Mouse (Mus musculus): ENCODE measurements around the gene Rasa3.
A peak's percentile ranks its signal among the peaks of the same experiment; 100 is the strongest.

The Rasa3 gene

DNA sequence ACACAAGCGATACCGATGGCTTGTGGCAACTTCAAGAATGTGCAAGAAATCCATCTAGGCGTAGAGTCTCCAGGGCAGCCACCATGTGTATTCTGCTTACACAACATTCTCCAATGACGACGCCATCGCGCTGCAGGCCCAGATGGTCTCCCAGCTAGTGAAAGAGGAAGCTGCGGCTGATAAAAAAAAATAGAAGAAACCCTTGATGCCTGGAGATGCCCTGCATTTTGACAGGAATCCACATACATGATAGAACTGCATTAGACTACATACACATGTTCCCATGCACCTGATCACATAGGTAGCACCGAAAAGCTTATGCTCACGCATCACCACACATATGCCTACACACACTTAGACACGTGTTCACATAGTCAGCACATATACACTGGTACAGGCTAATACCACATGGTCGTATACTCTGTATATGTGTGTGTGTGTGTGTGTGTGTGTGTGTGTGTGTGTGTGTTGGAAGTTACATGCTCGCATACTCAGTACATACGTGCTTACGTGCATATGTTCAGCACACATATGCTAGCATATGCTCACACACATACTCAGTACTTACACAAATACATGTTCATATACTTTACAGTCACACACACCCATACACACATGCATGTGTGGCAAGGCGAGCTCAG, 8.4 kb upstream of the Rasa3 start:
- DNase-seq (ENCODE audit: low read depth, low spot score), result no peak

DNA sequence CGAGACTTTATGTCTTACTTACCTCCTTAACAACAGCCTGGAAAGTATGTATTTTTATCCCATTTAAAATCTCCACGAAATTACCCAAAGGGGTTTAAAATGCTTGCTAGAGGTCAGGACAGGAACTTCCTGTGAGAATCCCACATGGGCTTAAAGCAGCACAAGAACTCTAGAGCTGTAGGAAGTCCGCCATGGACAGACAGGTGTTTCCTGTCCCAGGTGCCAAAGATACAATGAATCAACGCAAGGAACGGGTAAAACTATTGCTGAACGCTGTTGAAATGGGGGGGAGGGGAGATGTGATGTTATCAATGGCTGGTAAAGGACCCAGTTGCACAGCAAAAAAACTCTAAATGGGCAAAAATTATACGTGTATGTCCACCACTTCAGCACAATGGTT, 6.7 kb upstream of the Rasa3 start:
- peak; percentile 26 for DNase-seq (ENCODE audit: low read depth, low spot score)

DNA sequence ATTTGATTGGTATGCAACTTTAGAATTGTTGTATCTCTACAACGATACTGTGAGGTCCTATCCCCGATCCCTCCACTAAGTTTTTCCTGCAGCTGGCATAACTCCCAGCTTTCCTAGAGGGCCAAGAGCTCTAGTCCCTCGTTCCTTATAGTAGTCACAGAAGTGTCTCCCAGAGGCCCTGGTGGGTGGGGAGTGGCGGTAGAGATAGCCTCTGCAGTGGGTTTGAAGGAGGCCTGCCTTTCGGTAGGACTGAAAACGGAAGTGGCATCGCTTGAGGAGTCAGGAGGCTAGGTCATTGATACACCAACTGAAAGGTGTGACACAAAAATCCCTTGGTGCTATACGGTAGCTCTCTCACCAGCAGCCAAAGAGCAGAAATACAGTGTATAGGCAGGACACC, 779 bp upstream of the Rasa3 start:
- no peak for DNase-seq (ENCODE audit: low read depth, low spot score)

DNA sequence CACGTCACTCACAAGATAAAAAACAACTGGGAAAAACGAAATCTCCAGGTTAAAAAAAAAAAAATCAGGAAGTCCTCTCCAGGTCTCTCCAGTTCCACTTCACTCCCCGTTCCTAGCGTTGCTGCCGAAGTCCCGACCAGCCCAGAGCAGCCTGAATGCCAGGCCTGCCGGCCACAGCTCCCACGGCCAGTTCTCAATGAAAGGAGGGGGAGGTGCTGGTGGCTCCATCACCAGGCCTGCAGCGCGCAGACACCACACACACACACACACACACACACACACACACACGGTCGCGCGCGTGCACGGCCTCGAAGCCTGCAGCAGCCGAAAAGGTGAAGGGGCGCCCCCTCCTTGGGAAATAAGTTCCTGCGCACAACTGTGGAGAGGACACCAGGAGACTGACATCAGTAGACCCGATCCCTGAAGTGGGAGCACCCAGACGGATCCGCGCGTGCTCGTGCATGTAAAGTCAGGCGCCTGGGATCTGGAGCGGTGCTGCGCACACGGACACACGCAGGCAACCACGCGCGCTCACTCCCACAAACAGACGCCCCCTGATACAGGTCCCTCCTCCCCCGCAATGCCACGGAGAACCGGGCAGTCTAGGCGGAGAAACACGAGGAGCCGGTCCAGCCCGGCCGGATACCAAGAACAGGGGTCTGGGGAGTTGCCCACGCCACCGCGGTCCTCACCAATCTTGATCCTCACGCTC, 546 bp downstream of the Rasa3 start:
- peak; percentile 43 for DNase-seq (ENCODE audit: low read depth, low spot score)

DNA sequence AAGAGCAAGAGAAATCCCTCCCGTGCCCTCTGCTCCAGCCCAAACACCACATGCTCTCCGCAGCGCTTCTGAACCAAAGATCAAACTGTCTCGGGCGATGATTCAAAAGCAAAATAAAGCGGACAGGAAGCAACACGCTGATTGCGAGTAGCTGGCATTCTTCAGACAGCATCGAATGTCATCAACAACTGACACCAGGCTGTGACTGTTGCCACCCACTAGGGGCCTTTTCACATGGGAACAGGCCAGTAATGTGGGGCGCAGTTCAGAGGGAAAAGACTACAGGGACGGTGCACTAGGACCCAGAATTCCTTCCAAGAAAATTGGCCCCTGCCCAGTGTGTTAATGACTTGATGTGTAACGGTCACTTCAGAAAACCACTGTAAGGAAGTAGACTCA, 1.1 kb downstream of the Rasa3 start:
- peak; percentile 30 for DNase-seq (ENCODE audit: low read depth, low spot score)

DNA sequence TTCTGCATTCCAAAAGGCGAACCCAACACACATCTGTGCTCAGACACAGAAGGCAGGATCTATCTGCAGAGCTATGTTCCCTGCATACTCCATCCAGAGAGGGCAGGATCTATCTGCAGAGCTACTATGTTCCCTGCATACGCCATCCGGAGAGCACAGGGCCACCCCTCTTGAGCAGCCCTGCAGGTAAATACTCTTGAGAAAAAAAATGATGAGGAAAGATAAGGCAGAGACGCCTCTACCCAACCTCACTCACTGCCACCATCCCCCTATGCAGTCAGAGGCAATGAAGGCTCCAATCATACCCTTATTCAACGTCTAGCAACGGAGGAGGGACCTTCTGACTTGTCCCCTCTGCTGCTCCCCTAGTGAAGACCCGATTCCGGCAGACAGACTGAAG, 1.9 kb downstream of the Rasa3 start:
- DNase-seq (ENCODE audit: low read depth, low spot score), result no peak

DNA sequence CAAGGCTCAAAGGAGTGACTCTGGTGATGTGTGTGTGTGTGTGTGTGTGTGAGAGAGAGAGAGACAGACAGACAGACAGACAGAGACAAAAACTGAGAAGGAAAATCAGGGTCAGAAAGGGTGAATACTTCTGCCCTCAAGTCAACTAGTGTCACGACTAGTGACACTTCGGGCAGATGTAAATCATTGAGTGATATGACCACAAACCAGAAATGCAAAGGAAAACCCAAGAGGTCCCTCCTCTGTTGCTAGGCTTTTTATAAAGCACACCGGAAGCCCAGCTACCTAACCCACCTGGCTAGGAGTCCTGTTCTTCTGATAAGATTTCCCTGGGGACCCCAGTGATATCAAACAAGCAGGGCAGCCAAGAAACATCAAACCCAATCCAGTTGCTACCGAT, 2.3 kb downstream of the Rasa3 start:
- DNase-seq (ENCODE audit: low read depth, low spot score), result no peak

DNA sequence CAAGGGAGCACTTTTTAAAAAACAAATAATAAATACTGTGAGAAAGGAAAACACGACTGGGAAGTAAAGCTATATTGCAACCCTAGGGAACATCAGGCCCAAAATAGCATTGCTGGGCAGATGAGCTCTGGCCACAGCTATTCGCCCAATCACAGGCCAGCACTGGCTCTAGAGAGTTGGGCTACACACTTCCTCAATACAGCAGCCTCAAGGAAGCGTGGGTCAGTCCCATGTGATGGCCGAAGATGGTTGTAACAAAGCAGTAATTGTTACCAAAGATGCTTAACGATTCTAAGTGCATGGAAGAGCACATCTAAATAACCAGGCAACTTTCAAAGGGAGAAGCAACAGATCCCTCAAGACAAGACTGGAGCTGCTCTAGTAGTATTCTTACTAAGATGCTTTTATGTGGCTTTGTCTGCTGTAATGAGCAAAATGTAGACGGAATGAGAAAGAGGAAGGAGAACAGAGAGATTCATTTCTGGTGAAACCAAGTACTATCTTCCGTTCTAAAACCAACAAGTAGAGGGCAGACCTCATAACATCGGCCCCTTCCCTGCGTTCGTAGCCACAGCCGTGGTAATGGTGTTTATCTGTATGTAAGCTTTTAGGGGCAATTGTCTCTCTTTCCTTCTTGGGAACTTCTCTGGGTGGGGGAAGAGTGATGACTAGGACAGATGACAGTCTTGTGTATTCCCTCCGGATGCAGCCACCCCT, 3.0 kb downstream of the Rasa3 start:
- DNase-seq (ENCODE audit: low read depth, low spot score), result no peak

DNA sequence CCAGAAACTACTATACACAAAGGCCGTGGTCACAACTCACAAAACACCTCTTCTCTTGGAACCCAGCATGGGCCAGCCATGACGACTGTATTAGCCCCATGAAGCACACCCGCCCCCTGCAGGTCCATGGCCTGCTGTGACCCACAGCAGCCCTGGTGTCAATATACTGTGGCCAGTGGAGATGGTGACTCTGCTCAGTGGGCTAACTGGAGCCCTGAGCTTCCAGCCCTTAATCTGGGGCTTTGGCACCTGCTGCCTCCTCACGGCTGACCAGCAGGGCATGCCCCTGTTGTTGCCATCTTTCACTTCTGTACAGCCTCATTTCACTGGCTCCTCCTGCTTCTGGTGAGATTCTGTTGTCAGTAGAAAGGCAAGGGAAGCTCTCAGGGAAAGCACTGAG, 4.2 kb downstream of the Rasa3 start:
- DNase-seq (ENCODE audit: low read depth, low spot score), result no peak

DNA sequence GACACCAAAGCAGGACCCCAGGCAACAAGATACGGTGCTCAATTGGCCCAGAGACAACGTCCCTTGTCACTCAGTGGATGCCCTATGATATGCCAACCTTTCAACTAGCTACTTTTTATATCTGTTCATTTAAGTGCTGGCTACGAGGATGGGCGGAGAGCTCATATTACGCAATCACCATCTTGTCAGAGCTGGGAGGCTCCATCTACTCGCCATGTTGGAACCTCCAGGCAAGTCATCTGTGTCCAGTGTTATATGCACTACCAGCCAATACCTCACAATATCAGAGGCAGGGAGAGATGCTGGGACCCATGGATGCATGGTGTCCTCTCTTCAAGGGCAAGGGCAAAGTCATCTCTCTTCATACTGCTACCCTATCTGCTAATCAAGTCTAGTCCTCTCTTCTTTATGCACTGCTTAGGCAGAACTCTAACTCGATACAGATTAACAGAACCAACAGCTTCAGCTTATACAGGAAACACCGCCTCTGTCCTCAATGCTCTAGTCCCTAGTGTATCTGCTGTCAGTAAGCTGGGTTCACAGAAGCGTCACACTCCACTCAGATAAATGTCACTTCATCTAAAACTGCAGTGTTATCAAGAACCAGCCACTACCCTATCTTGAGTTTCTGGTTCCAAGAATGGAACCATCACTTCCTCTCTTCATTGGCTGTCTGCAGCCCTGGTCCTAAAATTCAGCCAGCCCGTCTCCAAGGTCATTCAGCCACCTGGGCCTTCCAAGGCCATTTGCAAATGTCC, 6.0 kb downstream of the Rasa3 start:
- no peak for DNase-seq (ENCODE audit: low read depth, low spot score)

DNA sequence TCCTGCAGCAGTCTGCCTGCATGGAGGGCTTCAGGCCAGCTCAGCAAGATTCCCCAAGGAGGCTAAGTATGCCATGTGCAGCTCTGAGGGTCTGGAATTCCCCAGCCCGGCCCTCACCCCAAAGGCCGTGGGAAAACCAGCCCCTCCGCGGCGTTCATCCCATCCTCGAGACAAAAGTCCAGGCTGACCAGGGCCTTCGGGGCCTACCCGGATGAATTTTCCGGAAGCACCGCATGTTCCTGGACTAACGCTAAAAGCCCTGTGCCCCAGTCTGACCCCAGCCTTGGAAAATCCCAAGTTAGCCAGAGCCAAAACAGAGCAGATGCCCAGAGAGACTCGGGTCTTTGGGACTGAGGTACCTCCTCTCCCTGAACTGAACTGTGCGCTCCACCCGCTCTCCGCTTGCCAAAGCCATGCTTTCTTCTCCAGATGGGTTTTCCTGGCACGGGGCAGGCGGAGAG, 7.4 kb downstream of the Rasa3 start:
- DNase-seq (ENCODE audit: low read depth, low spot score), result no peak

DNA sequence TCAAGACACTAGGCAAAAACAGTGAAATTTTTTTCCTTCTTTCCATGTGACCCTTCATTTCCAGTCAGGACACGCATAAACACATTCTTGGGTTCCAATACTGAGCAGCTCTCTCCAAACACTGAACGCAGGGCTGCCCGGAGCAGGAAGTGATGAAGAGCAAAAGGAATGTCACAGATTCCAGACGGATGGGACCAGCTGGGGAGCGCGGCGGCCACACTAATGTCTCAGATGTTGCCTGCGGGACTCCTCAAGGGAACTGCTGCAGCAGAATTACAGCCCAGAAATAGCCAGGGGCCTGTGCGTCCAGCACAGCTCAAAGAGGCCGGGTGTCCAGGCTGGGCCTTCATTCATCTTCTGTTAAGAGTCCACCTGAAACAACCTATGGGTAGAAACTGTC, 9.0 kb downstream of the Rasa3 start:
- peak; percentile 51 for DNase-seq (ENCODE audit: low read depth, low spot score)

DNA sequence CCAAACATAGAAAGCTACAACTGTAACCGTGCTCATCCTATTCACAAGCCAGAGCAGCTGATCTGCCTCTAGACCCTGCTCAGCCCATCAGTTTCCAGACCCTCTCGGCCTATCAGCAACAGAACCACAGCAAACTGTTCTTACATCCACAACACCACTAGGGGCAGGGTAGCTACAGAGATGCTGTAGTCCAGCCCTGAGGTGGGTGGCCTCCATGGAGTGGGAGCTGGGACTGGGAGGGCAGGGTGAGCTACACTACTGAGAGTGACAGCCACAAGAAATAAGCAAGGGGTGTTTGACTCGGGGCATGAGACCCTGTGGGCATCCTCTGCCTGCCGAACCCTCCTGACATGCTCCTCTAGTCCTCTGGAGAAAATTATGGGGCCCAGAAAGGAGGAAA, 9.5 kb downstream of the Rasa3 start:
- DNase-seq (ENCODE audit: low read depth, low spot score), result no peak

DNA sequence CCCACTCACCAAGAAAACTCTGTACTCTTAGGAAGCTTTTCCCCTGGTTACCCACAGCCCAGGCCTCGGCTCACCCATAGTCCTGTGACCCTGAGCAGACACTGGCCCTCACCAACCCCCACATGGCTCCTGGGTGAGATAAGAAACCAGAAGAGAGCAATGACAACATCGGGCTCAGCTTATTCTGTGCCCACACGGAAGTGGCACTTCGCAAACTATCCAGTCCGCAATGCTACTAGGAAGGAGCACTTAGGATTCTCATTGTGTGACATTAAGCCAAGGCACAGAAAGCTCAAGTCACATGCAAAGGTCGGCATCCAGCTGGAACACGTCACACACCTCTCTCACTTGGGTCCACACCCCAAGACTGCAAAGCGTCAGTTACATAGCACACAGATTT, 11.5 kb downstream of the Rasa3 start:
- no peak for DNase-seq (ENCODE audit: low read depth, low spot score)

DNA sequence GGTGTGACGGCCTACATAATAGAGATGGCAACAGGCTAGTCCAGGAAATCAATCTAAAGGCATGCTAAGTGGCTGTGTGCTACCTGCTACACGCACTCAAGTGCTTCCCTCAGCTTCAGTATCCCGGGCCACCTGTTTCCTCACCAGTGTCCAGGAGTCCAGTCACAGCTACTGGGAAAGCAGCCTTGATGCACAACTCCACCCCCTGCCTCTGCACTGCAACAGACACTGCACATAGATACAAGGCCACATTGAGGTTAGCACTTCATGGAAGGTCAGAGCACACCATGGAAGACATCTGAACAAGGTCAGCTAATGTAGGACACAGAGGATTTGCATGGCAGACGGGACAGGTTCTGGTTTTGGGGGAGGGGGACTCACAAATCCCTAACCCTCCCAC, 11.9 kb downstream of the Rasa3 start:
- no peak for DNase-seq (ENCODE audit: low read depth, low spot score)

DNA sequence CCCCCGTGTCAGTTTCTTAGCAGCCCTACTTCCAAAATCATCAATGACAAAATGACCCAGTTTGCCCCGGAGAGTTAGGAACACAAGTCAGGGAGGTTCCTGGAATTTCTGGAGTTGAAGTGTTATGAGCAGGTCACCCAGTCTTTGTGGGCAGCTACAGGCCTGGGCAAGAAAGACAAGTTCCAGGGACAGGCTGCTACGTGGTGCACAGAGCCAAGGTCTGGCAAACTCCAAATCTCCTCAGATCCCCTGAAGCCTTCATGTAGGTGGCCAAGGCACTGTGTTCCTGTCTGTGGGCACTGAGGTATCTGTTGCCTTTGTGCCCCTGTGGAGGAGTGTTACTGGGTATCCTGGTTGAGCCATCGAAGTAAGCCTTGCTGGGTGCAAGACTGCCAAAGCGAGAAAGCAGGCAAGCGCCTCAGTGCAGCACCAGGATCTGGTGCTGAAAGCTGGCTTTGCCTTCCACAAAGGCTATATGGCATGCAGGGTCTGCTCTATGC, 12.6 kb downstream of the Rasa3 start:
- DNase-seq (ENCODE audit: low read depth, low spot score), result no peak

DNA sequence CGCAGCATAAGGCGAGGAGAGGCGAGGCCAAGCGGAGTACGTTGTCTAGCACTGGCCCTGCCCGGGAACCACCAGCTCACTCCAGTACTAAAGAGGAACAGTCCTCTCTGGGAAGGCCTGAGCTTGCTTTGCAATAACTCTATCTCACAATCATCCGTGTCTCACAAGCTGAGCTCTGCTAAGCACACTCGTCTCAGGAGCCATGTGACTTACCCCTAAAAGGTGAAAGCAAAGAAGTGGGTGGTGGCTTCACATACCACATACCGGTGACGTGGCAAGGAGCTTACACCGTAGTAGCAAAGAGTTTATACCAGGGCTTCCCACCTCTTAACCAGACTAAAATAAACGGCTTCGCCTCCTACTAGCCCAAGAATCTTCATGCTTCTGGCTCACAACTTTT, 17.1 kb downstream of the Rasa3 start:
- DNase-seq (ENCODE audit: low read depth, low spot score), result no peak

DNA sequence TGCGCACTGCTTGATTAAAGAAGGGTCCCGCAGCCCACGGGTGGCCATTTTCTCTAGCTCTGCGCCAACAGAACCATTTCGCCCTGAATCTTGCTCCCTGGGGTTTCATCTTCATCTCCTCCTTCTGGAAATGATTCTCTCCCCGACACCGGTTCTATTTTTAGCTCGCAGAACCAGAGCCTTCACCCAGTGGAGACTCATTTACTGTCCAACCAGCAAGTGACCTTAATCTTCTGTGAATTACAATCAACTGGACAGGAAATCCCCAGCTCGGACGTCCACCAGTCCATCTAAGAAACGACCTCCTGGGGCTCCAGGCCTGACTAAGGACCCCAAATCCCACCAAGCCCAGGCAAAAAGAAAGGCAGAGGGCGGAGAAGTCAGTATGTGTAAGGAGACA, 19.9 kb downstream of the Rasa3 start:
- no peak for DNase-seq (ENCODE audit: low read depth, low spot score)

DNA sequence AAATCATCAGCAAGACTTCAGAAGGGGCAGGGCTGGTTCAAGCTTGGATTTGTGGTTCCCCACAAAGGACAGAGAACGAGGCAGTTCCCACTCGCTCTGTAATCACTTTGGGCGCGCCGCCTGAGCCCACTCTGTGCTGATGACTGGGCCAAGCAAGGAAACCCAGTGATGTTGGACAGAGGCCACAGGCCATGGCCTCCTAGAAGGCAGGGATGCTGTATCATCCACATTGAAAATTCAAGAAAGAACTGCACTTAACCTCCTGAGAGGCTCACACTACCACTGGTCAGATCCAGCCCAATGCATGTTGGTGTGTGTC, 22.4 kb downstream of the Rasa3 start:
- no peak for DNase-seq (ENCODE audit: low read depth, low spot score)

DNA sequence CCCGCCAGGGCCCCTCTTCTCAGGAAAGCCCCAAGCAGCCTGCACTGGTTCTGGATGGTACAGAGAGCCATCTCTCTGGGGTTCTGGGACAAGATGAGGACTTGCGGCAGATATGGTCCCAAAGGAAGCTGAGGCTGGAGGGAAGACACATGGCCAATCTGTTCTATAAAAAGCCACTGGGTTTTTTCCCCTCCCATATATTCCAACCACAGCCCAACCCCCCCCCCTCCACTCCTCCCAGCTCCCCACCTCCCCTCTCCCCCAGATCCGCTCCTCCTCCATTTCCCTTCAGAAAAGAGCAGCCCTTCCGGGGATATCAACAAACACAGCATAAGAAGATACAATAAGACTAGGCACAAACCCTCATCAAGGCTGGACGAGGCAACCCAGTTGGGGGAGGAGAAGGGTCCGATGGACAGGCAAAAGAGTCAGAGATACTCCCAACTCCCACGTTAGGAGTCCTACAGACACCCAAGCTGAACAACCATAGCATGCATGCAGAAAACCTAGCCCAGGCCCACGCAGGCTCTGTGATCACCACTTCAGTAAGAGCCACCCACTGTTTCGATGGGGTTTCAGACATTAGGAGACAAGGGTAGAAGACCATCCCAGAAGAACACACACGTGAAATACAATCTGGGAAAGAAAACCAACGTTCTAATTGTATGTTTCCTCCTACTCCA, 22.9 kb downstream of the Rasa3 start:
- DNase-seq (ENCODE audit: low read depth, low spot score), result no peak

DNA sequence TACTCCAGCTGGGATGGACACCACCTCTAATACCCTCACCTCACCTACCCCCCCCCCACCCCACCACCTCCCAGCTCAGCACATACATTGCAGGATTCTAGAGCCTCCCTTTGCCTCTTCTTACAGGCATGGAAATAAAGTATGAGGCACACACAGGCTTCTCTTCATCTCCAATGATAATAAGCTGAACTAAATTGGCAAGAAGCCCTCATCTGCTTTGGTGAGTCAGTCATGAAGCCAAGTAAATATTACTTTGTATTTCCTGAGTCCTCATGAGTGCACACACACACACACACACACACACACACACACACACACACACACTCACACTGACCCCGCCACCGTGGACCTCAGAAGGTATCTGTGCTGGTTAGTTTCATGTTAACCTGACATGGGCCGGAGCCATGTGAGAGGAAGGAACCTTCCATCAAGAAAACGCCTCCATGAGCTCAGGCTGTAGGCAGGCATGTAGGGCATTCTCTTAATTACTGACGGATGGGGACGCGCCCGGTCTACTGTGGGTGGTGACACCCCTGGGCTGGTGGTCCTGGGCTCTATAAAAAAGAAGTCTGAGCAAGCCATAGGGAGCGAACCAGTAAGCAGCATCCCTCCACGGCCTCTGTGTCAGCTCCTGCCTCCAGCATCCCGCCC, 26.7 kb downstream of the Rasa3 start:
- no peak for DNase-seq (ENCODE audit: low read depth, low spot score)
